Mouse (Mus musculus) liver, embryonic 14.5 days (tissue): ENCODE measurements at regions not wholly inside any gene's neighbourhood (a gene's known extent, or its start where the extent isn't known, plus 50 kb on each side); places are given as distances from the start of the nearest gene placed in this dataset.
"Not testable (repeated sequence)": the region's sequence is repeated elsewhere in the genome, so short reads cannot be mapped to it uniquely, and the experiment has no call there.

ENCODE experiments used
- CTCF ChIP-seq: IDR thresholded peaks from 2 replicates; pipeline ENCODE4 v1.5.1; 2016; ENCODE audit warnings: antibody characterized with exemption, low read depth, control low read depth
- EP300 ChIP-seq: IDR thresholded peaks from 2 replicates; pipeline ENCODE4 v1.6.1; 2016; ENCODE audit warnings: antibody characterized with exemption, low read depth

DNA sequence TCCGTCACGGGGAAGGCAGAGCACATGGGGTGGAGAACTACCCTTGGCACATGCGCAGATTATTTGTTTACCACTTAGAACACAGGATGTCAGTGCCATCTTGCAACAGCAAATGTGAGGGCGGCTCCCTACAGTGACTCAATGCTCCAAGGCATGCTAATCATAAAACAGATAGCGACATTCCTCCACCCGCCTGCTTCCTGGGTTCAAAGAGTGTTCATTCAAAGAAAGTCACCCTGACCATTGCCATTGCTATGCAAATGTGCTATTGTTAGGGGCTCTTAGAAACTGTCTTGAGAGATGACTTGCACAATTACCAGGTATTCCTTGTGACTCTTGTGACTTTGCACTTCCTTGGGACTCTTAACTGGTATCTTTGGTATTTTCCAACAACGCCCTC, 104.1 kb downstream of the H2al2a start:
- TF ChIP-seq CTCF, EP300: not testable (repeated sequence)
